Comparison of ENCODE assay signal across 22 mouse cellular contexts in genomic region chr14:121047780-121048179, GRCm38 (mm10).
"Had no signal": no experiment of that assay in that cellular context is flagged by ENCODE, and none has a peak within 500 bp of the region (broad histone marks: within the 10 kb centered on the region; RNA-seq: fewer than 3 reads in every experiment).

No protein-coding gene starts in this region.

- H3K9ac ChIP-seq: limb, embryonic 12.5 days; limb, embryonic 15.5 days; liver, embryonic 14.5 days; liver, postnatal 0 days; lung, embryonic 14.5 days; midbrain, embryonic 12.5 days; midbrain, embryonic 15.5 days; neural tube, embryonic 12.5 days; neural tube, embryonic 15.5 days had no signal

- ATAC-seq: liver, postnatal 0 days; lung, postnatal 0 days; midbrain, embryonic 15.5 days had no signal

- H3K27ac ChIP-seq: limb, embryonic 12.5 days; limb, embryonic 15.5 days; liver, embryonic 14.5 days; macrophage; midbrain, embryonic 12.5 days; midbrain, embryonic 15.5 days; neural tube, embryonic 12.5 days; neural tube, embryonic 15.5 days; stomach, postnatal 0 days had no signal

- DNase-seq: kidney, postnatal 14 days; kidney, postnatal 4 days; left cerebral cortex, postnatal 4 days; liver, postnatal 0 days; lung, embryonic 14.5 days; right cerebral cortex, adult 18-20 months; right cerebral cortex, postnatal 14 days; right cerebral cortex, postnatal 4 days; thymus, adult 2 months; thymus, postnatal 14 days; thymus, postnatal 4 days had no signal

- H3K27me3 ChIP-seq: limb, embryonic 12.5 days; limb, embryonic 15.5 days; midbrain, embryonic 15.5 days; neural tube, embryonic 12.5 days; neural tube, embryonic 15.5 days had no signal

- H3K36me3 ChIP-seq: midbrain, embryonic 12.5 days; midbrain, embryonic 15.5 days; neural tube, embryonic 12.5 days; neural tube, embryonic 15.5 days had no signal

- H3K4me3 ChIP-seq: limb, embryonic 12.5 days; limb, embryonic 15.5 days; midbrain, embryonic 12.5 days; midbrain, embryonic 15.5 days; neural tube, embryonic 12.5 days; neural tube, embryonic 15.5 days had no signal

- H3K4me2 ChIP-seq: limb, embryonic 12.5 days; limb, embryonic 15.5 days; liver, embryonic 11.5 days; lung, embryonic 14.5 days; midbrain, embryonic 12.5 days; midbrain, embryonic 15.5 days; neural tube, embryonic 12.5 days; neural tube, embryonic 15.5 days had no signal

- H3K9me3 ChIP-seq: limb, embryonic 12.5 days; limb, embryonic 15.5 days; midbrain, embryonic 12.5 days; midbrain, embryonic 15.5 days; neural tube, embryonic 12.5 days; neural tube, embryonic 15.5 days had no signal
